Mouse (Mus musculus) stomach, embryonic 14.5 days (tissue): ENCODE data around the gene Spo11. TPM values are rescaled to one million over a fixed set of nuclear protein-coding genes. Genes with fewer than 3 reads are reported as not detected.

Experiments
- ATAC-seq: fragments of 200-750 bp; cut with Nextera tagmentation; 2 replicates; pipeline ENCODE4 v1.8.0; 2017; ENCODE audit warnings: low read depth, moderate TSS enrichment; ENCODE audit not compliant: insufficient number of reproducible peaks, insufficient read depth, low FRiP score
- H3K27ac ChIP-seq: fragments of 300-500 bp; sonication (generic); 2 replicates; pipeline ENCODE4 v1.5.1; 2014; ENCODE audit warnings: mild to moderate bottlenecking, low read length, moderate library complexity, mixed read lengths
- H3K27me3 ChIP-seq: fragments of 300-500 bp; sonication (generic); 2 replicates; pipeline ENCODE4 v1.6.1; 2014; ENCODE audit warnings: low read length, control low read depth, mixed read lengths; ENCODE audit not compliant: control insufficient read depth, insufficient read depth
- H3K36me3 ChIP-seq: fragments of 300-500 bp; sonication (generic); 2 replicates; pipeline ENCODE4 v1.6.1; 2014; ENCODE audit warnings: mild to moderate bottlenecking, control low read depth, low read length, moderate library complexity, mixed read lengths; ENCODE audit not compliant: control insufficient read depth, insufficient read depth
- H3K4me1 ChIP-seq: fragments of 300-500 bp; sonication (generic); 2 replicates; pipeline ENCODE4 v1.6.1; 2014; ENCODE audit warnings: low read length, control low read depth, mixed read lengths; ENCODE audit not compliant: control insufficient read depth, insufficient read depth
- H3K4me2 ChIP-seq: fragments of 300-500 bp; sonication (generic); replicated peaks from 2 replicates; pipeline ENCODE4 v1.6.1; 2014; ENCODE audit warnings: low read depth, low read length, control low read depth
- H3K4me3 ChIP-seq: fragments of 300-500 bp; sonication (generic); 2 replicates; pipeline ENCODE4 v1.5.1; 2014; ENCODE audit warnings: low read depth, low read length, control low read depth
- H3K9ac ChIP-seq: fragments of 300-500 bp; sonication (generic); replicated peaks from 2 replicates; pipeline ENCODE4 v1.6.1; 2014; ENCODE audit warnings: low read depth, mild to moderate bottlenecking, control low read depth, low read length, moderate library complexity, mixed read lengths
- H3K9me3 ChIP-seq: fragments of 300-500 bp; sonication (generic); 2 replicates; pipeline ENCODE4 v1.6.1; 2016; ENCODE audit warnings: low read depth, low read length, control low read depth; ENCODE audit not compliant: control insufficient read depth
- WGBS: fragments of 180-500 bp; shearing (Covaris S2); extraction: QIAGEN DNeasy Blood & Tissue Kit; methylation state at CpG from one replicate; pipeline ENCODE4 v1.1.7; 2014; 5-methylcytosine and 5-hydroxymethylcytosine counted together
- polyA plus RNA-seq: library from polyadenylated mRNA; unstranded; fragments of >200 nt; fragmentation: Nextera tagmentation; extraction: Ambion mirVana; gene quantifications from 2 replicates; pipeline ENCODE4 v1.2.1, GENCODE M21; 2014

Gene Spo11
- polyA plus RNA-seq, 1 experiment from 2014 or later: 0.54 TPM

DNA sequence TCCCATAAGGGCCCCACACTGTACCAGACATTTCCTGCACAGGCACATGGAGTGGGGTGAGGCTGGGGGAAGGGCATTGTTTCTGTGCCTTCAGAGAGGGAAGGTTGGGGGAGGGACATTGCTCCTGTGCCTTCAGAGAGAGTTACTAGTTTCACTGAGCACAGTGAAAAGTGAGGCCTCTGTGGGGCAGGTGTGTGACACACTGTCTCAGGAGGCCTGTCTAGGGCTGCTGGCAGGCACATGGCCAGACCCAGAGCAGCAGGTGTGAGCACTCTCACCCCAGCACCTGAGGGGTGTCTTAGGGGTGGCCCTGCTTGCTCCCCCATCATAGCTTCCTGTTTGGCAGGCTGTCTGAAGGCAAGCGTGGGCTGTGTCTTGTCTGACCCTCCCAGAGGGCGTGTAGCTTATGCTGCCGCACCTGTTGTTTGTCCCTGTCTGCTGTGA, 49.2 kb downstream of the Spo11 start:
- no peaks in the 10 kb centered on the region for H3K27me3 ChIP-seq
- H3K27ac ChIP-seq: peak overlapping the region; percentile 63
- 0 out of 2 replicates have a peak, but pooled peaks have one; percentile 5 for ATAC-seq
- no peaks in the 10 kb centered on the region for H3K9me3 ChIP-seq
- H3K36me3 ChIP-seq: peaks cover under 1% of the 10 kb centered on the region
- 51% methylated on average over 3 of the region's 3 CpGs for WGBS
- no peak overlapping the region for H3K4me3 ChIP-seq
- H3K9ac ChIP-seq: no peak overlapping the region
- H3K4me1 ChIP-seq: peaks cover 49% of the 10 kb centered on the region
- no peak overlapping the region for H3K4me2 ChIP-seq

DNA sequence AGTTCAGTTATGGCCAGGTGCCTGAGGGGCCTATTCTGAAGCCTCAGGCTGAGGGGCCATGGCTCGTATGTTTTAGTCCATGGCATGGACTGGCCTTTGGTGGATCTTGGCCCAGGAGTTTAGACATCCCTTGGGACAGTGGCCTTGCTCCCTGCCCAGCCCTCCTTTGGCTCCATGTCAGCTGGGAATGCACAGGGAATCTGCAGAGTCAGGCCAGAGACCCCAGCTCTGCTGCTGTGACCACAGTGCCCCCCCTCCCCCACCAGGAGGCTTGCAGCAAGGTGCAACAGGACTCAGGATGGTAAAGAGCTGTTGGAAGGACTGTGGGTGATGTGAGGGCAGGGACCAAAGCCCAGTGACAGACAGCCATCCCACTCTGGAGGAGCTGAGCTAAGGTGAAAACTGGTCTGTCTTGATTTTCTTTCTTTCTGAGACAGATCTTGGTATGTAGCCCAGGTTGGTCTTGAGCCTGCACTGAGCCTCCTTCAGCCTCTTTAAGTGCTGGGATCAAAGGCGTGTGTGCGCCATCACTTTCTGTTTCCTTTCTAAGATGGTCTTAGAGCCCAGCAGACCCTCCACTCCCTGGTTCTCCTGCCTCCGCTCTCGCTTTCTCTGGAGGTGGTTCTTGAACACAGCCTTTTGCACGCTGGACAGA, 49.8 kb downstream of the Spo11 start:
- no peaks in the 10 kb centered on the region for H3K27me3 ChIP-seq
- peak overlapping the region; percentile 63; the same call in 1 of the 2 replicates for H3K27ac ChIP-seq
- no peak overlapping the region for H3K4me3 ChIP-seq
- H3K4me2 ChIP-seq: no peak overlapping the region
- no peak overlapping the region for H3K9ac ChIP-seq
- 87% methylated on average over 6 of the region's 6 CpGs for WGBS
- no peaks in the 10 kb centered on the region for H3K9me3 ChIP-seq
- ATAC-seq: no peak
- peaks cover 5% of the 10 kb centered on the region for H3K36me3 ChIP-seq
- peaks cover 49% of the 10 kb centered on the region for H3K4me1 ChIP-seq

DNA sequence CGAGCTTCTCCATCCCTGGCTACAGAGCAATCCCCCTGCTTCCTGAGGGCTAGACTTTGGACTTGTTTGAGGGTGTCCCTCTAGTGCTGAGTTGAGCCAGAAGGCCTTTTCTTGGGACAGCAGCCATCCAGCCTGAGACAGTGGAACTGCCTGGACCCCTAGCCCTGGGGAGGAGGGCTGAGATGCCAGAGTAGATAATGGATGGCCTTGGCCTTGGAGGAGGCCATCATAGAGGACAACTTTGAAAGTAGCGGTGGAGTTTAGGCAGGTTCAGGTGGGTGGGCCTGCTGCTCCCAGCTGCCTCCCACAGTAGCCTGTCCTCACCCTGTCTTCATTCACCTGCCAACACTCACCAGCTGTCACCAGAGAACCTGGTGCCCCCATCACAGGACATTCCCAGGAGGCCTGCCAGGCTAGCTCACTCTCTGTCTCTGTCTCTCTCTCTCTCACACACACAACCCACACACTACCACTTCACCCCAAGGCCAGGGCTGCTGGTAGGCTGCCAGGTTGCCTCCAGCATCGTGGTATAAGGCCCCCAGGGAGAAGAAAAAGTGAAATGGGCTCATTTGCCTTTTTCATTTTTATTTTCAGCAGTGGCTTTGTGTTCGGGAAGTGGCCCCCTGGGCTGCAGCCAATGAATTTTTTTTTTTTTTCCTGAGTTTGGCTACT, 50.5 kb downstream of the Spo11 start:
- WGBS: 84% methylated on average over 4 of the region's 4 CpGs
- Histone ChIP-seq H3K9me3 (no peaks in the 10 kb centered on the region), H3K4me3 (no peak overlapping the region), H3K4me2 (no peak overlapping the region), H3K36me3 (peaks cover 5% of the 10 kb centered on the region), H3K27ac (no peak overlapping the region), H3K27me3 (no peaks in the 10 kb centered on the region), H3K4me1 (peaks cover 46% of the 10 kb centered on the region), H3K9ac (no peak overlapping the region)
- ATAC-seq: no peak

DNA sequence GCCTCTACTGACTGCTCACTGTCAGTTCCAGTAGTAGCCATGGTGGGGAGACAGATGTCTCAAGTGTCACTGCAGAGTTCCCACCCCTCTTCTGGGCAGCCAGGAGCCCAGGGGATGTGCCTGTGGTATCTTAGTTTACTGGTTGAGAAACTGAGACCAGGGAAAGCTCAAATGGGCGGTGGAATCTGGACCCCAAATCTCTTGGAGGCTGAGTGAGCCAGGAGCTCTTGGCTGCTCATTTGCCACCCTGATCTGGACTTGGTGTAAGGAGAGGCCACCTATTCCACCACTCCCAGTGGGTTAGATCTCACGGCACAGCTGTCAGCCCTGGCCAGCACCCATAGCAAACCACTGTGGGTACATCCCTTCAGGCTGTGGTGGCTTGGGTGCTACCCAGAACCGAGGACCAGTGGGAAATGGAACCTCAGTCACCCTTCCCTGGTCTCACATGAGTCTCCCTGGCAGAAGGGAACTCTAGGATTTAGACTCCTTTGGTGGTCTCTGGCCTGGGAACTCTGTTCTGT, 51.1 kb downstream of the Spo11 start:
- H3K4me3 ChIP-seq: no peak overlapping the region
- H3K4me1 ChIP-seq: peaks cover 40% of the 10 kb centered on the region
- H3K36me3 ChIP-seq: peaks cover 6% of the 10 kb centered on the region
- no peak overlapping the region for H3K27ac ChIP-seq
- no peak overlapping the region for H3K4me2 ChIP-seq
- ATAC-seq: no peak
- 85% methylated on average over 3 of the region's 3 CpGs for whole genome bisulfite sequencing
- H3K9me3 ChIP-seq: no peaks in the 10 kb centered on the region
- H3K9ac ChIP-seq: no peak overlapping the region
- H3K27me3 ChIP-seq: no peaks in the 10 kb centered on the region

DNA sequence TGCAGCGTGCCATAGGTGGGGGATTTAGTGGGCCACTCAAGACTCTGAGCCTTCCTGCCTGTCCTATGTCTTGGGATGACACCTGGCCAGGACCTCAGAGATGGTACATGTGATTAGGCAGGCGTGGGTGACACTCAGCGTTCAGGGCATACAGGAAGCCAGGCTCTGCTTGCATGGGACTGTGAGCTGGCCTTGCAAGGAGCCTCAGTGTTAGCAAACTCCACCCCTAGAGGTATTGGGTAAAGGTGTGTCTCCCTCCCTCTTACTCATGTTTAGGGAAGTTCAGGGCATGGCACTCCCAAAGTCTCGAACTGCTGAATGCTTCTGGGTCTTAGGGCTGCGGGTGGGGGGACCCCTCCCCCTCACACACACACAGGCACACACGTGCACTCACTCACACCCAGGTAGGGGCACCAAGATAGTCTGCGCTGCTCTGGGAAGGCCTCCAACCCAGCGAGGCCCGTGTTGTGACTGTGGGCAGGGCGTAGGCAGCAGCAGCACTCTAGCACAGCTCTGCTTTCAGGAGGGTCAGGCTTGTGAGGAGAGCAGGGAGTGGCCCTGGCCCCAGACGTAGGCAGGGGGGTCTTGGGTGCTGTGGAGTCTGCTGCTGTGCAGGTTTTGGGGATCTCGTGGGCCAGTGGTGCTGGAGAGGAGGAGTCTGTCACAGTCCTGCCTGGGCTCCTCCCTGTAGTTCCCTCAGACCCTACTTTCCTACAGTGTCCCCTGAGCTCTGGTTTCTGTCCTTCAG, 53.3 kb downstream of the Spo11 start:
- Histone ChIP-seq H3K4me2 (no peak overlapping the region), H3K36me3 (peaks cover 16% of the 10 kb centered on the region)
- ATAC-seq: peak; percentile 78

DNA sequence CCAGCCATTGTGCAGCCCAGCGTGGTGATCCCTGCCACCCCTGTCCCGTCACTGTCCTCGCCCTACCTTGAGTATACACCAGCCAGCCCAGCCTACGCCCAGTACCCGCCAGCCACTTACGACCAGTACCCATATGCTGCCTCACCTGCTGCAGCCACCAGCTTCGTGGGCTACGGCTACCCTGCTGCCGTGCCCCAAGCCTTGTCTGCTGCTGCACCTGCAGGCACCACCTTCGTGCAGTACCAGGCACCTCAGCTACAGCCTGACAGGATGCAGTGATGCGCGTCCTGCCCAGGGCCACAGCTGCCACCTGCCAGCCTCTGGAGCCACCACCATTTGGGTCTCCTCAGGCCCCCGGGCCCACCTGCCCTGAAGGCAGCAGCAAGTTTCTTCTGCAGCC, 56.0 kb downstream of the Spo11 start:
- H3K4me2 ChIP-seq: no peak overlapping the region
- no peaks in the 10 kb centered on the region for H3K9me3 ChIP-seq
- 96% methylated on average over 13 of the region's 13 CpGs for WGBS
- ATAC-seq: no peak
- no peak overlapping the region for H3K27ac ChIP-seq
- peaks cover 16% of the 10 kb centered on the region for H3K36me3 ChIP-seq
- no peaks in the 10 kb centered on the region for H3K4me1 ChIP-seq
- H3K27me3 ChIP-seq: no peaks in the 10 kb centered on the region
- no peak overlapping the region for H3K4me3 ChIP-seq
- no peak overlapping the region for H3K9ac ChIP-seq

More for the DNA sequence above, 53.3 kb downstream of the Spo11 start:
- no peaks in the 10 kb centered on the region for H3K27me3 ChIP-seq
- 71% methylated on average over 12 of the region's 12 CpGs for WGBS
- H3K9ac ChIP-seq: no peak overlapping the region
- no peak overlapping the region for H3K4me3 ChIP-seq
- peak overlapping the region; percentile 52 for H3K27ac ChIP-seq
- H3K4me1 ChIP-seq: peaks cover 21% of the 10 kb centered on the region
- no peaks in the 10 kb centered on the region for H3K9me3 ChIP-seq

DNA sequence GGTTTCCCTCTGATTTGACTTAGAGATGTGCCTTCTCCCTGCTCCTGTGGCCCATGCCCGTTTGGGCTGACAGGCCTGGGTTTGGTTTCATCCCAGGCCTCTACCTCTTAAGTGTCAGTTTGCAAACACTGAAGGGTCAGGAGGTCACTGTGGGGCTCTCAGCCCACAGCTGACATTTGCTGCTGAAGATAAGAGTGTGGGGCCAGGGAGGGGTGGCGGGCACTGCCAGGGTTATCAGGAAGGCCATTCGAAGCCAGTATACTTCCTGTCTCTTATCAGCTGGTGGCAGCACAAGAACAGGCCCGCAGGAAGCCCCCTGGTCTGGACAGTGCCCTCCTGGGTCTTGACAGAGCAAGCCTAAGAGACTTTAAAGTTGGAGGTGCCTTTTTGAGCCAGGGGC, 57.5 kb downstream of the Spo11 start:
- H3K27ac ChIP-seq: no peak overlapping the region
- no peaks in the 10 kb centered on the region for H3K9me3 ChIP-seq
- H3K27me3 ChIP-seq: no peaks in the 10 kb centered on the region
- no peaks in the 10 kb centered on the region for H3K4me1 ChIP-seq
- peak; percentile 25; the same call in 1 of the 2 replicates for ATAC-seq
- no peak overlapping the region for H3K4me2 ChIP-seq
- peaks cover 16% of the 10 kb centered on the region for H3K36me3 ChIP-seq
- WGBS: 26% methylated on average over 4 of the region's 4 CpGs
- H3K4me3 ChIP-seq: no peak overlapping the region
- no peak overlapping the region for H3K9ac ChIP-seq

DNA sequence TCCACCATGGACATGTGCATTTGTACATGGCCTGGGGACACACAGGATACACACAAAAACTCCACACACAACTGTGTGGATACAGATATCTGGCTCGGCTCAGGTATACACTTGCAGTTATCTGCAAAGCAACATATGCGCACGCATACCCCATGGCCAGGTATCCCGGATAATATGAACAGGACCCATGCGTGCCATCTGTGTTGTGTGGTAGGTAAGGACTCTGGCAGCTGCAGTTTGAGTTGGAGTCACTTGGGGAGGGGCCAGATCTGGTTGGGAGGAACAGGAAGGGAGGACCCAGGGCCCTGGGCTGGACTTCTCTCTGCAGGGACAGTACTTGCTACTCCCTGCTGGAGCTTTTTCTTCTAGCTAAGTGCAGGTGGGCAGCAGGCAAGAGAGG, 58.2 kb downstream of the Spo11 start:
- H3K4me1 ChIP-seq: no peaks in the 10 kb centered on the region
- H3K4me3 ChIP-seq: no peak overlapping the region
- no peak for ATAC-seq
- H3K4me2 ChIP-seq: no peak overlapping the region
- H3K9ac ChIP-seq: no peak overlapping the region
- peaks cover 16% of the 10 kb centered on the region for H3K36me3 ChIP-seq
- H3K9me3 ChIP-seq: no peaks in the 10 kb centered on the region
- WGBS: 92% methylated on average over 5 of the region's 5 CpGs
- H3K27ac ChIP-seq: no peak overlapping the region
- no peaks in the 10 kb centered on the region for H3K27me3 ChIP-seq
